Mouse (Mus musculus): ENCODE data around the gene Gstm1. TPM values are rescaled to one million over a fixed set of nuclear protein-coding genes. Genes with fewer than 3 reads are reported as not detected.

Gstm1 gene
- polyA plus RNA-seq (2017; shearing (Covaris generic)), result 3.0 TPM

GRCm38 (mm10) chr3:108017473-108018189 is at the start of gene Gstm1:
TSS of gene Gstm1 (minus strand) at chr3:108017973.

DNA sequence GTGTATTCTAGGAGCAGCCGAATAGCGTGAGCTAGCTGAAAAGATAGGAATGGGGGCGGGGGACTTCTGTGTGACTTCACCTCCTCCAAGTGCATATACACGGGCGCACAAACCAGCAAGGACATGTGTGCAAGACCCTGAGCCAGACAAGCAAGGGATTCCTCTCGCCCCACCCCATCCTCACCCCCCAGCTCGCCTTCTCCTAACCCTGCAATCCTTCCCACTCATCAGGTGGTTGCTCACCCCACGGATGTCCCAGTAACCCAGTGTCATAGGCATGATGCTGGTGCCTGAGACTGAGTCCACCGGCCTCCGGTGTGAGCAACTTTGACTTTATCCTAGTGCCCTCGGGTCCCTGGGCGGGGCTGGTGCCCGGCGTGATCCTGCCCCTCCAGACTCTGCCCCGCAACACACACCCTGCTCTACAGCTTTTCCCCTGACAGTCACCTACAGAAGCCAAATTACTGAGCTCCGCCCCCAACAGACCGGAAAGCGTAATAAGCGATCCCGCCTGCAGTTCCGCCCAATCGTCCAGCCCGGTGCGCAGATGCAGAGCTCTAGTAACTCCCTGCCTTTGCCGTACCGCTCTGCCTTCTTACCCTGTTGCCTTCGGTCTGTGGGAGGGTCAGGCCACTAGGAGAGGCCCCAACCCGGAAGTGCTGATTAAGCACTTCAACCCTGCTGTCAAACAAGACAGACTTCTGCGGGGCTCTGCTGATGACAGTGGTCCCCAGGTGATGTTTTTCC is 26.8 kb upstream of the Gstm1 start, which contains the start of gene Gstm4:
Gstm4 (minus strand) TSS at position 501 of the 747 bp plus-strand sequence.

GRCm38 (mm10) chr3:107986041-107986562 is 31.7 kb downstream of the Gstm1 start, which contains the start of gene Gstm2:
TSS of gene Gstm2 (minus strand) at chr3:107986453.

DNA sequence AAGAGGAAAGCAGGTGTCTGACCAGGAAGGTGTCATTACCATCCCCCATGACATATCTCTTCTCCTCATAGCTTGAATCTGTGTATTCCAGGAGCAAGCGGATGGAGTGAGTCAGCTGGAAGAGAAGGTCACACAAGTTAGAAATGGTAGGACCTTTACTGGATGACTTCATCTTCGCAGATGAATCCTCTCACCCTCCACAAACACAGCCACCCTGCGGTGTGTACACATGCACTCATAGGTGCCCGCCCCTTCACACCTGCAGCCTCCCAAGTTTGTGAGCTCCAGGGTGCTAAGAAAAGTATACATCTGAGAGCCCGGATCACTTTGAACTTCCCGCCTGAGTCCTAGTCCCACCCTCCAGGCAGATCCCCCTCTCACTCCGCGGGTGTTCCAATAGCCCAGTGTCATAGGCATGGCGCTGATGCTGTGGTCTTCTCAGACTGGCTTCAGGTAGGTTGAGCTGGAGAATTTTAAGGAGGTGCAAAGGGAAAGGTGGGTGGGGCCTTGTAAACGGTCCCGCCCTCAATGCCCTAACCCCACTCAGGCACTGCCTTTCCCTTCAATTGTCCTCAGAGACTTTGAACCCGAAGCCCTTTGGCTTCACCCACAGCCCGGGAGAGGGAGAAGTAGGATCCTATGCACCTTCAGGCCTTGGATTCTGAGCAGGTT is 48.9 kb downstream of the Gstm1 start, which contains the start of gene Gstm3:
Gstm3 (minus strand) TSS at position 560 of the 672 bp plus-strand sequence.

Other genes starting within 250 kb of the Gstm1 start
- not detected for gene Eps8l3, start 140.7 kb downstream of the Gstm1 start, polyA plus RNA-seq (2017; shearing (Covaris generic))
- not detected for gene Gstm5, start 122.2 kb downstream of the Gstm1 start, polyA plus RNA-seq (2017; shearing (Covaris generic))
- gene Gstm7, start 86.2 kb downstream of the Gstm1 start, polyA plus RNA-seq (2017; shearing (Covaris generic)), result 0.93 TPM
- not detected for gene Gstm6, start 74.2 kb downstream of the Gstm1 start, polyA plus RNA-seq (2017; shearing (Covaris generic))
- gene Gstm3, start 48.7 kb downstream of the Gstm1 start, polyA plus RNA-seq (2017; shearing (Covaris generic)), result not detected
- not detected for gene Gstm2, start 31.5 kb downstream of the Gstm1 start, polyA plus RNA-seq (2017; shearing (Covaris generic))
- 9.9 TPM for gene Gstm4, start 26.9 kb upstream of the Gstm1 start, polyA plus RNA-seq (2017; shearing (Covaris generic))
- gene Ampd2, start 68.7 kb upstream of the Gstm1 start, polyA plus RNA-seq (2017; shearing (Covaris generic)), result 47.3 TPM
- not detected for gene Gnat2, start 74.8 kb upstream of the Gstm1 start, polyA plus RNA-seq (2017; shearing (Covaris generic))
- gene Gnai3, start 128.2 kb upstream of the Gstm1 start, polyA plus RNA-seq (2017; shearing (Covaris generic)), result 182 TPM
- not detected for gene Gpr61, start 136.9 kb upstream of the Gstm1 start, polyA plus RNA-seq (2017; shearing (Covaris generic))
- gene Amigo1, start 168.4 kb upstream of the Gstm1 start, polyA plus RNA-seq (2017; shearing (Covaris generic)), result 1.1 TPM
- 22.7 TPM for gene Cyb561d1, start 183.2 kb upstream of the Gstm1 start, polyA plus RNA-seq (2017; shearing (Covaris generic))
- 15.7 TPM for gene Atxn7l2, start 193.0 kb upstream of the Gstm1 start, polyA plus RNA-seq (2017; shearing (Covaris generic))
- not detected for gene Sypl2, start 208.7 kb upstream of the Gstm1 start, polyA plus RNA-seq (2017; shearing (Covaris generic))
- 124 TPM for gene Psma5, start 239.0 kb upstream of the Gstm1 start, polyA plus RNA-seq (2017; shearing (Covaris generic))